Mouse (Mus musculus) liver, embryonic 13.5 days (tissue): Measurements from ENCODE around the gene Myrf. TPM values are rescaled to one million over a fixed set of nuclear protein-coding genes. Genes with fewer than 3 reads are reported as not detected.

Experiments used
- ATAC-seq: fragments of 200-750 bp; cut with Nextera tagmentation; 2 replicates; pipeline ENCODE4 v1.8.0; 2017; ENCODE audit warnings: low read depth, mild to moderate bottlenecking, moderate number of reproducible peaks, moderate library complexity
- DNase-seq: peaks from one replicate; pipeline ENCODE4 v3.0.0; 2022
- H3K27ac ChIP-seq: fragments of 300-500 bp; sonication (generic); 2 replicates; pipeline ENCODE4 v1.5.1; 2015; ENCODE audit warnings: moderate library complexity, mild to moderate bottlenecking, inconsistent platforms
- H3K27me3 ChIP-seq: fragments of 300-500 bp; sonication (generic); 2 replicates; pipeline ENCODE4 v1.6.1; 2015; ENCODE audit warnings: mild to moderate bottlenecking, inconsistent platforms
- H3K36me3 ChIP-seq: fragments of 300-500 bp; sonication (generic); 2 replicates; pipeline ENCODE4 v1.6.1; 2015; ENCODE audit warnings: mild to moderate bottlenecking, inconsistent platforms
- H3K4me1 ChIP-seq: fragments of 300-500 bp; sonication (generic); replicated peaks from 2 replicates; pipeline ENCODE4 v1.6.1; 2015; ENCODE audit warnings: inconsistent platforms
- H3K4me2 ChIP-seq: fragments of 300-500 bp; sonication (generic); 2 replicates; pipeline ENCODE4 v1.6.1; 2015; ENCODE audit warnings: inconsistent platforms, mild to moderate bottlenecking, moderate library complexity
- H3K4me3 ChIP-seq: fragments of 300-500 bp; sonication (generic); replicated peaks from 2 replicates; pipeline ENCODE4 v1.5.1; 2015; ENCODE audit warnings: mild to moderate bottlenecking, inconsistent platforms
- H3K9ac ChIP-seq: fragments of 300-500 bp; sonication (generic); 2 replicates; pipeline ENCODE4 v1.6.1; 2015; ENCODE audit warnings: mild to moderate bottlenecking, inconsistent platforms
- H3K9me3 ChIP-seq: fragments of 300-500 bp; sonication (generic); replicated peaks from 2 replicates; pipeline ENCODE4 v1.6.1; 2016; ENCODE audit warnings: inconsistent platforms
- WGBS: fragments of 180-500 bp; shearing (Covaris S2); methylation state at CpG from one replicate; pipeline ENCODE4 v1.1.7; 2015; ENCODE audit not compliant: insufficient replicate concordance; 5-methylcytosine and 5-hydroxymethylcytosine counted together
- polyA plus RNA-seq: library from polyadenylated mRNA; unstranded; fragments of >200 nt; fragmentation: Nextera tagmentation; extraction: Ambion mirVana; gene quantifications from 2 replicates; pipeline ENCODE4 v1.2.1, GENCODE M21; 2015

Myrf gene
- polyA plus RNA-seq: 3.2 and 3.4 TPM in 2 replicates

DNA sequence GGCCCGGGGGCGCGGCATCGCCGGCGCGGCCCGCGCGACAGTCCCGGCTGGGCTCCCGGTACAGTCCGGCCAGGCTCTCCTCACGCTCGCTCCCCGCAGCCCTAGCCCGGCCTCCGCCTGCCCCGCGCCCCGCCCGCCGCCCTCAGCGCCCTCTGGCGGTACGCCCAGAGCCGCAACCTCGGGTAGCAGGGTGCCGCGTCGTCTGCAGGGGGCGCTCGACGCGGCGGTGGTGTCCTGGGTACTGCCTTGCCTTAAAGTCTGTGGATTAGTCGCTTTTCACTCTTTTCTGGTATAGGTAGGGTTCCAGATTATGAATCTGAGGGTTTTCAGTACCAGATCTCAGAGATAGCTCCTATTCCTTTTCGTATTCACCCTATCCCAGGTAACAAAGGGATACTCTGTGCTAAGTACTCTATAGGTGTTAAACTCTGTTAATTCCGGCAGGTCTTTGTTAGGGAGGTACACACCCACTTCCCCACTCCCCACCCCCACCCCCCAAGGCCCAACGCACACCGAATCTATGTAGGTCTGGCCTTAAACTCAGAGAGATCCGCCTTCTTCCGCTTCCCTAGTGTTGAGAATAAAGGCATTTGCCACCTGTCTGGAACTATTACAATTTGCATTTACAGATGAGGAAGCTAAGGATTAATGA lies at the start of gene Myrf:
Gene Myrf, minus strand, starts transcription at position 95 of the 652 bp plus-strand sequence.
- peak within 1 kb of the TSS; percentile 77 for H3K4me2 ChIP-seq
- H3K4me1 ChIP-seq: peaks cover 39% of the 10 kb centered on the region
- DNase-seq: peak; percentile 71
- H3K4me3 ChIP-seq: peak within 1 kb of the TSS; percentile 60
- H3K9me3 ChIP-seq: no peaks in the 10 kb centered on the region
- peak within 1 kb of the TSS; percentile 41 for H3K27ac ChIP-seq
- H3K36me3 ChIP-seq: no peaks in the 10 kb centered on the region
- H3K27me3 ChIP-seq: peaks cover 28% of the 10 kb centered on the region
- 8% methylated on average over 43 of the region's 43 CpGs for WGBS
- peak within 1 kb of the TSS; percentile 72 for H3K9ac ChIP-seq
- peak; percentile 72 for ATAC-seq

DNA sequence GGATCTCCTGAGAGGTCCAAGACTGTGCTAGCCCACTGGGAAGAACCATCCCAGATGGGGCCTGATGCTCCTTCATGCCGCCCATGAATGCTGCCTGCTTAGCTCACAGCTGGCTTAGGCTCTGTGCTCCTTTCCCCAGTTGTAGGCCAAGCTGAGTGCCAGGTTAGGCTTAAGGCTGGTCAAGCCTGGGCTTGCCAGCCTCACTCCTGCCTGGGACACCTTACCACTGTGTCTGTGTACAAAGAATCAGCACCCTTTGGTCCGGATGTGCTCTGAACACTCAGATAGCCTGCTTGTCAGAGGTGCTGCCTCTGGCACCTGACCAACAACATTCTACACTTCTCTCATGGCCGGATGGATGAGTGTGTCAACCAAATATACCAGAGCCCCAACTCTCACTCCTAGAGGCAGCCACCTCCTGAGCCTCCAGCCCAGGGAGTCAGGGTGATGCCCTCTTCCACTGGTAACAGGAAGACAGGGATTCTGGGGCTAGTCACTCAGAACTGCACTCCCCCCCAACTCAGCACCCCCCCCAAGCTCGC lies 49.1 kb upstream of the Myrf start:
- Histone ChIP-seq H3K36me3 (no peaks in the 10 kb centered on the region), H3K9ac (no peak overlapping the region), H3K4me1 (peaks cover 42% of the 10 kb centered on the region), H3K4me3 (no peak overlapping the region), H3K9me3 (no peaks in the 10 kb centered on the region), H3K27ac (peak overlapping the region; percentile 29; the same call in 1 of the 2 replicates), H3K27me3 (peaks cover 10% of the 10 kb centered on the region), H3K4me2 (no peak overlapping the region)
- ATAC-seq (peak; percentile 27), DNase-seq (no peak)
- WGBS: 56% methylated on average over 4 of the region's 4 CpGs

DNA sequence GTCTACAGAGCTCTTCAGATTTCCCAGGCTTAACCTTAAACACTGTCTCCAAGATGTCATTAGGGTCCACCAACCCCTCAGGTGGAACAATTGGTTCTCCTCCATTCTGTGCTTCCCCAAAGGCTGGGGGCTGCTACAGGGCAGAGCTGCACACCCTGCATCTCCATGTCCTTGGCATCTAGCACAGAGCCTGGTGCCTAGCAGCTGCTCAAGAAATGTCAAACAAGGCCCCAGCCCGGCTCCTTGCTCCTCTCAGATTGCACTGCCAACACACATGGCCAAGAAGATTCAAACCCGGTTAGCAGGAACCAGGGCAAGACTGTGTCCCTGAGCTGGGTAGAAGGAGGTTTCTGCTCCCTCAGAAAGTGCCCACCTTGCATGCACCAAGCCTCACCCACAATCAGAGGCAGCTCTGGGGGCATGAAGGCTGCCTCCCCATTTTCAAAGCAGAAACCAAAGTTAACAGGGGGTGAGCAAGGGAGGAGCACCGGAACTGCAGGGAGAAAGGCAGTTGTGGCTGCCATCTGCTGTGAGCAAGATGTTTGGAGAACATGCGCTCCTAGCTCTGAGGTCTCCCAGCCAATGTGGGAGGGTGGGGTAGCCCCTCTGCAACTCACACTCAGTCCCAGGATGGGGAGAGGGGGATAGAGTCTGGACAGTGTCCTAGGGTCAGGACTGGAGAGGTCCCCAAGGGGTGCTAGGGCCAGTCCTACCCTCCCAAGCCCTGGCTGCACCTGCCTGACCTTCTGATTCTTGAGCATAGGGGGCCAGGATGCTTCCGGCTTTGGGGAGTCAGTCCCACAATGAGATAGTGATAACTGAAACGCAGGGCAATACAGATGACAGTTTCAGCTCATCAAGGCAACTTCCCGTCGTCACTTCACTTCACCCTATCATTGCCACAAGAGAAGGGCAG lies 47.8 kb upstream of the Myrf start:
- ATAC-seq: no peak
- Histone ChIP-seq H3K9ac (no peak overlapping the region), H3K27ac (no peak overlapping the region), H3K9me3 (no peaks in the 10 kb centered on the region), H3K4me1 (peaks cover 42% of the 10 kb centered on the region), H3K4me2 (no peak overlapping the region), H3K27me3 (no peaks in the 10 kb centered on the region; the same call in 1 of the 2 replicates), H3K4me3 (no peak overlapping the region), H3K36me3 (no peaks in the 10 kb centered on the region)
- 58% methylated on average over 8 of the region's 8 CpGs for WGBS
- DNase-seq: no peak

DNA sequence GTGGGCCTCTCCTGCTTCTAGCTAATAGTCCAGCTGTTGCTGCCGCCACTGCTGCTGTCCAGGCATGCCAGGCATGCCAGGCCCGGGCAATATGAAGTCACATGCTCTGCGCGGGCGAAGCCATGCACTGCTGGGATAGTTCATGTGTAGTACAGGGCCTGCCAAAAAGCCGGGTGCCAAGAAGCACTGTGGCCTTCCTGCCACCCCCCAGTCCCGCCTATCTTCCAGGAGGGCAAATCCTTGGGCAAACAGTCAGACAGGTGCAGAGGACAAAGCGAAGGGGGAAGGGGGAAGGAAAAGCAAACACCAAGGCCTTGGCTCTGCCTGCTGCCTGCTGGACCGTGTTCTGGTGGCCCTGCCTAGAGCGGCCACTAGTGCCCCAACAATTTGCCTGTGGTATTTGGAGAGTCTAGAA lies 45.9 kb upstream of the Myrf start:
- DNase-seq (no peak), ATAC-seq (no peak)
- no peak overlapping the region for H3K27ac ChIP-seq
- no peaks in the 10 kb centered on the region; the same call in 1 of the 2 replicates for H3K27me3 ChIP-seq
- no peaks in the 10 kb centered on the region for H3K9me3 ChIP-seq
- WGBS: 66% methylated on average over 10 of the region's 10 CpGs
- no peak overlapping the region for H3K4me3 ChIP-seq
- H3K36me3 ChIP-seq: no peaks in the 10 kb centered on the region
- H3K4me1 ChIP-seq: peaks cover 34% of the 10 kb centered on the region
- no peak overlapping the region for H3K9ac ChIP-seq
- H3K4me2 ChIP-seq: no peak overlapping the region

DNA sequence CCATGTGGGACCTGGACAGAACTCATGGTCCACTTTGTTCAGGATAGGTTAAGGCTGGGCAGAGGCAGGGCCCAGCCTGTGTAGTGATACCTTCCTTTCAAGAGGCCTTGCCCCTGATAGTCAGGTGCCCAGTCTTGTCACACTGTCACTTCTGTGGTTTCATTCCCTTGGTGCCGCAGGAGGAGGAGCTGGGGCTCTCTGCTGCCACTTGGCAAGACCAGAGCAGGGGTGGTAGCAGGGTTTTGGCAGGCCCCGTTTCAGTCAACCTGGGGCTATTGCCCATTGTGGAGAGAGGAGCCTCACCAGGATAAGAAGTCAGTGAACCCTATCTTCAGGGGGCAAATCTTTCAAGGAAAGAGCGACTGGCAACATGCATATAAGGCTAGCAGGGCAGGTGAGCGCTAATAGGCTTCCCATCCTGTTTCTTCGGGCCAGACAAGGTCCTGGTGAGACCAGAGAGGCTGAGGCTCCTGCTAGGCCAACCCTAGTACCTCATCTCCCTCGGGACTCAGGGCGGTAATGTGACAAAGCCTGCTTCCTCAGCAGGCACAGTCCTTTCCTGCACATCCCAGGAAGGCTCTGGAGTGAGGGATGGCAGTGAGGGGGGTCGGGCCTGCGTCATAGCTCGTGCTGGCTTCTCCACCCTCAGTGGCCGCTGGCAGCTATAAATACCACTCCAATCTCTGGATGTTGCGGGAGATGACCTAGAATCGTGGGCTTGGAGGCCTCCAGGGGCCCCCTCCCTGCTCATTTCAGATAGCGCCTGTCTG lies 40.4 kb upstream of the Myrf start:
- no peak for DNase-seq
- Histone ChIP-seq H3K4me2 (no peak overlapping the region), H3K36me3 (no peaks in the 10 kb centered on the region), H3K9me3 (no peaks in the 10 kb centered on the region), H3K4me3 (no peak overlapping the region), H3K27me3 (no peaks in the 10 kb centered on the region), H3K27ac (no peak overlapping the region), H3K9ac (no peak overlapping the region), H3K4me1 (peaks cover 15% of the 10 kb centered on the region)
- WGBS: 37% methylated on average over 14 of the region's 14 CpGs
- no peak for ATAC-seq

DNA sequence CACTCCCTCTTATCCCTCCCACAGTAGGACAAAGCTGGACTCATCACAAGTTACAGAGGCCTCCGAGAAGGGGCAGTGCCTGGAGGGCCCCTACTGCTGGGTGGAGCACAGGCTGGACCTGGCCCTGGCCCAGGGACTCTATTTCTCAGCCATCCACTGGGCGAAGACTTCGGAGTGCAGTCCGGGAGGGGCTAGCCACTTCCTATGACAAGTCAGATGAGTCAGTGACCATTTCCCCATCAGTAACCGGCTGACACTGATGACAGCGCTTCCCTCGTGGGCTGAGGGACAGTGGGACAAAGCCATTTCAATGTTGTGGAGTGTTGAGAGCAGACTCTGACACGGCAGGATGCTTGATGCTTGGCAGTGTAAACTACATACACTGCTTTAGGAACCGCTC lies 39.1 kb upstream of the Myrf start:
- Histone ChIP-seq H3K9me3 (no peaks in the 10 kb centered on the region), H3K27me3 (no peaks in the 10 kb centered on the region), H3K4me3 (no peak overlapping the region), H3K4me2 (no peak overlapping the region), H3K36me3 (no peaks in the 10 kb centered on the region), H3K9ac (no peak overlapping the region), H3K4me1 (peaks cover 14% of the 10 kb centered on the region), H3K27ac (no peak overlapping the region)
- ATAC-seq (no peak), DNase-seq (no peak)
- whole genome bisulfite sequencing: 42% methylated on average over 9 of the region's 9 CpGs

- Histone ChIP-seq H3K27me3 (no peaks in the 10 kb centered on the region), H3K4me3 (no peak overlapping the region), H3K9ac (no peak overlapping the region), H3K4me1 (peaks cover 17% of the 10 kb centered on the region), H3K27ac (no peak overlapping the region), H3K9me3 (no peaks in the 10 kb centered on the region), H3K36me3 (no peaks in the 10 kb centered on the region), H3K4me2 (no peak overlapping the region)
- WGBS: 29% methylated on average over 6 of the region's 6 CpGs
- ATAC-seq: no peak
- DNase-seq: no peak
Measured at GRCm38 (mm10) chr19:10278669-10279324, 38.2 kb upstream of the Myrf start.

- H3K9ac ChIP-seq: peak overlapping the region; percentile 11; the same call in 1 of the 2 replicates
- H3K36me3 ChIP-seq: no peaks in the 10 kb centered on the region
- H3K4me1 ChIP-seq: peaks cover 19% of the 10 kb centered on the region
- H3K9me3 ChIP-seq: no peaks in the 10 kb centered on the region
- no peak overlapping the region for H3K4me3 ChIP-seq
- no peaks in the 10 kb centered on the region for H3K27me3 ChIP-seq
- DNase-seq (no peak), ATAC-seq (peak; percentile 47; the same call in 1 of the 2 replicates)
- no peak overlapping the region for H3K27ac ChIP-seq
- 41% methylated on average over 5 of the region's 5 CpGs for WGBS
- 0 out of 2 replicates have a peak overlapping the region, but pooled peaks have one; percentile 3 for H3K4me2 ChIP-seq
Measured at GRCm38 (mm10) chr19:10277759-10278158, 37.2 kb upstream of the Myrf start.

DNA sequence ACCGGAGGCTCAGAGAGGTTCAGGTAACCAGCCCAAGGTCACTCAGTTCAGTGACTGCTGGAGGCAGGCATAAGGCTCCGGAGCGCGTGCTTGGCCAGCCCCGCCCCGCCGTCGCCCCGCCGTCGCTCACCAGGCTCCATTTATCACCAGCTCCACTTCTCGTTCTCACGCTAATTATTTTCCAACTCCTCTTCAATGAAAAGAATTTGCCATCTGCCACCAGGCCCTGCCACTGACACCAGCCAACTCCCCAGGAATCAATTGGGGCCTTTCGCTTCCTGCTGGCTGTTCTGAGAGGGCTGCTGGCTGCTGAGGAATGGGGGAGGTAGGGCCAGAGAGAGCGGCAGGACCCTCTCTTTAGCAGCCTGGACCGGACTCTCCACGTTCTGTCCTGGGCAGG lies 36.8 kb upstream of the Myrf start:
- 0 out of 2 replicates have a peak overlapping the region, but pooled peaks have one; percentile 3 for H3K4me2 ChIP-seq

GRCm38 (mm10) chr19:10276483-10277144 lies 36.1 kb upstream of the Myrf start:
- DNase-seq (no peak), ATAC-seq (no peak)
- Histone ChIP-seq H3K9me3 (no peaks in the 10 kb centered on the region), H3K4me1 (peaks cover 23% of the 10 kb centered on the region), H3K4me3 (no peak overlapping the region), H3K27me3 (no peaks in the 10 kb centered on the region), H3K4me2 (no peak overlapping the region), H3K9ac (no peak overlapping the region), H3K27ac (no peak overlapping the region), H3K36me3 (no peaks in the 10 kb centered on the region)
- WGBS: 69% methylated on average over 12 of the region's 12 CpGs

More for the DNA sequence above, 36.8 kb upstream of the Myrf start:
- Histone ChIP-seq H3K9ac (peak overlapping the region; percentile 11; the same call in 1 of the 2 replicates), H3K9me3 (no peaks in the 10 kb centered on the region), H3K4me1 (peaks cover 23% of the 10 kb centered on the region), H3K27ac (no peak overlapping the region), H3K4me3 (no peak overlapping the region), H3K27me3 (no peaks in the 10 kb centered on the region), H3K36me3 (no peaks in the 10 kb centered on the region)
- ATAC-seq (no peak), DNase-seq (no peak)
- WGBS: 10% methylated on average over 17 of the region's 17 CpGs
